Mouse (Mus musculus): ENCODE measurements around the gene Kifc3. TPM values are rescaled to one million over a fixed set of nuclear protein-coding genes. Genes with fewer than 3 reads are reported as not detected.
"Not testable (repeated sequence)": the region's sequence is repeated elsewhere in the genome, so short reads cannot be mapped to it uniquely, and the experiment has no call there.

The Kifc3 gene
- total RNA-seq (2021) = 10 to 100 TPM; 64.8 to 73.9 TPM

GRCm38 (mm10) chr8:95202649-95203275 is at the start of gene Kifc3:
Kifc3 (minus strand) TSS chr8:95202812.
- DNase-seq = peak in 1 of 2 experiments; percentile 32
- intact Hi-C loops (cut with DNase I) = loop anchor here (5.0 kb wide), 2 partner anchors 180 to 200 kb away; no protein-coding TSS in a partner anchor

GRCm38 (mm10) chr8:95252056-95252455 is 49.4 kb upstream of the Kifc3 start:
- no peak for DNase-seq
- intact Hi-C loops (cut with DNase I) = no loop called here

GRCm38 (mm10) chr8:95249847-95250246 is 47.2 kb upstream of the Kifc3 start:
- DNase-seq = peak in 1 of 2 experiments; percentile 20
- intact Hi-C loops (cut with DNase I) = no loop called here

- intact Hi-C loops (cut with DNase I) = no loop called here
- no peak for DNase-seq
These were observed 44.7 kb upstream of the Kifc3 start for GRCm38 (mm10) chr8:95247277-95247676.

GRCm38 (mm10) chr8:95245180-95245579 is 42.6 kb upstream of the Kifc3 start:
- peak; percentile 74 to 78 for DNase-seq
- intact Hi-C loops (cut with DNase I) = no loop called here

GRCm38 (mm10) chr8:95243853-95244252 is 41.2 kb upstream of the Kifc3 start:
- intact Hi-C loops (cut with DNase I) = no loop called here

GRCm38 (mm10) chr8:95242826-95243571 is 40.4 kb upstream of the Kifc3 start:
- DNase-seq = peak; percentile 28 to 33
- intact Hi-C loops (cut with DNase I) = no loop called here

More at GRCm38 (mm10) chr8:95243853-95244252, 41.2 kb upstream of the Kifc3 start:
- DNase-seq = no peak

GRCm38 (mm10) chr8:95242099-95242825 is 39.6 kb upstream of the Kifc3 start:
- no peak for DNase-seq
- intact Hi-C loops (cut with DNase I) = no loop called here

- peak; percentile 78 to 90 for DNase-seq
- intact Hi-C loops (cut with DNase I) = loop anchor here (1.0 to 2.0 kb wide), 3 partner anchors 31 to 293 kb away; no protein-coding TSS in a partner anchor
These were observed 33.1 kb upstream of the Kifc3 start for GRCm38 (mm10) chr8:95235683-95236082.

GRCm38 (mm10) chr8:95230086-95230485 is 27.5 kb upstream of the Kifc3 start:
- intact Hi-C loops (cut with DNase I); DNase-seq: not testable (repeated sequence)

GRCm38 (mm10) chr8:95227151-95227468 is 24.5 kb upstream of the Kifc3 start:
- no peak for DNase-seq
- intact Hi-C loops (cut with DNase I) = no loop called here

- intact Hi-C loops (cut with DNase I) = no loop called here
- no peak for DNase-seq
These were observed 23.9 kb upstream of the Kifc3 start for GRCm38 (mm10) chr8:95226251-95227150.

GRCm38 (mm10) chr8:95223969-95224368 is 21.4 kb upstream of the Kifc3 start:
- DNase-seq = no peak
- intact Hi-C loops (cut with DNase I) = no loop called here

GRCm38 (mm10) chr8:95221045-95221444 is 18.4 kb upstream of the Kifc3 start:
- intact Hi-C loops (cut with DNase I) = no loop called here
- no peak for DNase-seq

GRCm38 (mm10) chr8:95220571-95220998 is 18.0 kb upstream of the Kifc3 start:
- intact Hi-C loops (cut with DNase I) = no loop called here

GRCm38 (mm10) chr8:95219623-95220022 is 17.0 kb upstream of the Kifc3 start:
- intact Hi-C loops (cut with DNase I) = no loop called here
- no peak for DNase-seq

More at GRCm38 (mm10) chr8:95220571-95220998, 18.0 kb upstream of the Kifc3 start:
- DNase-seq = no peak

- DNase-seq = no peak
- intact Hi-C loops (cut with DNase I) = no loop called here
These were observed 13.2 kb upstream of the Kifc3 start for GRCm38 (mm10) chr8:95215709-95216360.

- intact Hi-C loops (cut with DNase I) = no loop called here
- DNase-seq = peak; percentile 40 to 42
These were observed 7.3 kb upstream of the Kifc3 start for GRCm38 (mm10) chr8:95209924-95210323.

GRCm38 (mm10) chr8:95205946-95206345 is 3.3 kb upstream of the Kifc3 start:
- intact Hi-C loops (cut with DNase I) = loop anchor here (2.0 kb wide), 2 partner anchors 29 to 71 kb away; no protein-coding TSS in a partner anchor
- no peak for DNase-seq

GRCm38 (mm10) chr8:95204039-95204380 is 1.4 kb upstream of the Kifc3 start:
- intact Hi-C loops (cut with DNase I) = loop anchor here (1.0 to 5.0 kb wide), 6 partner anchors 31 to 262 kb away; no protein-coding TSS in a partner anchor
- DNase-seq = peak; percentile 78 to 89

All from heart, postnatal 10 days (tissue).